Mouse (Mus musculus) CD4-positive naive resting alpha-beta T cell, adult 57 days (primary cell): ENCODE measurements around the gene Nmrk1. TPM values are rescaled to one million over a fixed set of nuclear protein-coding genes. Genes with fewer than 3 reads are reported as not detected.

Experiments used
- total RNA-seq: library from RNA; stranded (reverse); gene quantifications from one replicate; pipeline ENCODE4 v1.2.4, GENCODE M21; 2023

Gene Nmrk1
- 8.6 TPM for total RNA-seq

GRCm38 (mm10) chr19:18631644-18632219, at the start of gene Nmrk1, which contains the start of gene Ostf1:
Gene Nmrk1, plus strand, starts transcription at chr19:18631950.
Gene Ostf1, minus strand, starts transcription at chr19:18631823.

DNA sequence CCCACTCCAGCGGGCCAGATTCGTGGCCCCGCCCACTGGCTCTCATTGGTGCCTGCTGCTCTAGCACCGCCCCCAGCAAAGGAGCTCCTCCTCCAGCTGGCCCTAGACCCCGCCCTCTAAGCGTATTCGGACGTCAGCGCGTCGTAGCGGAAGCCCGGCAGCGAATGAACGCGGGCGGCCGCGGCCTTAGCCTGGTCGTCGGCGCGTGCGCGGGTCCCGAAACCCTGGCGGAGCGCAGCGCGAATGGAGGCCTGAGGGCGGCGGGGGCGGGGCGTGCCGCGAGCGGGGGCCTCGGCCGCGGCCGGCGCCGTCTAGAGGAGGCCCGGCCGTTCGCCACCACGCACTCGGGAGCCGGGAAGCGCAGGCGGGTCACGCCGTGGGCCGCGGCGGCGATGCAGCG, 38.9 kb downstream of the Nmrk1 start, which contains the start of gene Carnmt1:
TSS of gene Carnmt1 (plus strand) at position 157 of the 400 bp plus-strand sequence.

Other genes with a start within 250 kb of the Nmrk1 start
- 91.5 TPM for gene Ostf1, start 127 bp upstream of the Nmrk1 start, total RNA-seq
- gene Carnmt1, start 38.8 kb downstream of the Nmrk1 start, total RNA-seq, result 10.6 TPM
- 10.7 TPM for gene D030056L22Rik, start 81.2 kb downstream of the Nmrk1 start, total RNA-seq
- not detected for gene Trpm6, start 118.0 kb downstream of the Nmrk1 start, total RNA-seq